Mouse (Mus musculus): Measurements from ENCODE around the gene Hist1h3e.

Gene Hist1h3e

DNA sequence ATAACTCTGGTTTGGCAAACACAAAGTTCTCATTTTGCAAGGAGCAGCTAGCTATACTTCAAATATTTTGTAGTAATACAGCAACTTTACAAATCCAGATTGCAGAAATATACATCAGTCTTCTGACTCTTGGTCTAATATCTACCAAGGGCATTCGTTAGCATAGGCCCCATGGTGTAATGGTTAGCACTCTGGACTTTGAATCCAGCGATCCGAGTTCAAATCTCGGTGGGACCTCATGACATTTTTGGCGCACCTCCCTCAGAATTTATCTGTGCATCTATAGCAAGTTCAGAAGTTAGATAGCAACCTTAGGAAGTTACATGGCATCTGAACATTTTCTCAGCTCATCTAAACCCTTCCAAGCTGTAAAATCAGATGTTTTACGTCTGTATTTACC is 43.3 kb downstream of the Hist1h3e start:
- DNase-seq (ENCODE audit: inconsistent ontology term): peak; percentile 72

DNA sequence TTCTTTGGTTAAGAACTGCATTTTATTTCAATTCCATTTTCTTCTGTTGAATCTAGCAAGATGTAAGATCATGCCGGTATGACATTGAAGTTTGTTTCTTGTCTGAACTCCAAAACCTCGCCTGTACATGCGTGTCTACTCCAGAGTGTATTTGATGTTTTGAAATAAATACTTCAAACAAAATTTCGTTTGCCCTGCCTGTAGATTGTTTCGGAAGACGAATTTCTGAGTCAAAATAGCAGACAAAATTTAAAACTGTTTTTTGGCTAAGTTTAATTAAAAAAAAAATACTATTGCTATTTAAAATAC is 43.9 kb downstream of the Hist1h3e start:
- no peak for DNase-seq (ENCODE audit: inconsistent ontology term)

DNA sequence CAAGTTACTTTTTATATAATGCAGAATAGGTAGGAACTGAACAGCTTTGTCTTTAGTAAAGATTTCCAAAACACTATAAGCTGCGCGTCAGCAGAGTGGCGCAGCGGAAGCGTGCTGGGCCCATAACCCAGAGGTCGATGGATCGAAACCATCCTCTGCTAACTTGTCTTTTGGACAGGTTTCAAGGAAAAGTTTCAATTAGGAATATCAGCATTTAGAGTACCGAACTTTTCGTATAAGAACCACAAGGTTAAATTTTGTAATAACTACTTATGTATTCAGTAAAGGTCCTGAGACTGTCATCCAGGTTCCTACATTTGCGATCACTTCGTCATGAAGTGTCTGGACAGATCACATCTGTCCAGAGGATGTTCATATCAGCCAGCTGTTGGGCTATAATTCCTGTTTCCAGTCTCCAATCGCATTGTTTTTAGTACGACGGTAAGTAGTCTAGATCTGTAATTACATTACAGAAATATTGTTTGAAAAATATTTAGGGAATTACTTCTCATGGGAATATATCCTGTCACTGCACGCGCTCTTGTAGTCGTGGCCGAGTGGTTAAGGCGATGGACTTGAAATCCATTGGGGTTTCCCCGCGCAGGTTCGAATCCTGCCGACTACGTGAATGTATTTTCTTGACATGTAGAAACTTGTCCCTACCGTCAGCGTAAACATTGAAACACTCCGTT is 44.4 kb downstream of the Hist1h3e start:
- peak; percentile 90 for DNase-seq (ENCODE audit: inconsistent ontology term)

- DNase-seq (ENCODE audit: inconsistent ontology term): peak; percentile 87
Measured at GRCm38 (mm10) chr13:23516822-23517602, 45.2 kb downstream of the Hist1h3e start.

- DNase-seq (ENCODE audit: inconsistent ontology term): no peak
Measured at GRCm38 (mm10) chr13:23515826-23516620, 46.1 kb downstream of the Hist1h3e start.

- DNase-seq (ENCODE audit: inconsistent ontology term): no peak
Measured at GRCm38 (mm10) chr13:23515281-23515680, 46.9 kb downstream of the Hist1h3e start.

GRCm38 (mm10) chr13:23513517-23513916 is 48.7 kb downstream of the Hist1h3e start:
- no peak for DNase-seq (ENCODE audit: inconsistent ontology term)

All from Muller cell, postnatal 12 days (primary cell).